Mouse (Mus musculus): Measurements from ENCODE around the gene Psmc5.

Gene Psmc5

DNA sequence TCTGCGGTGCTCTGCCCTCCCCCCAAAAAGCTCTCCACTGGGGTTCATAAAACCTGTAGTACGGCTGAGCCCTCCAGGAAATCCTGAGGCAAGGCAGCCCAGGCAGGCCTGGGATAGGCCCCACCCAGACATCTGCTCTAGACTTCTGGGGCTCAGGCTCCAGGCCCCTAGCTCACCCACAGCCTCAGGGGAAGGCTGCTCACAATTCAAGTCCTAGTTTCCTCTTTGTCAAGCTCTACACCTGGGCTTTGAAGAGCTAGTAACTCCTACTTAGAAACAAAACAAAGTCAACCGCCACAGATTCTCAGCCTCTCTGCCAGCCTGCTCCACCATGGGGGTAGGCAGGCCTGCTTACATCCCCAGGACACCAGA is 13.1 kb downstream of the Psmc5 start:
- DNase-seq (ENCODE audit: inconsistent ontology term) = no peak

DNA sequence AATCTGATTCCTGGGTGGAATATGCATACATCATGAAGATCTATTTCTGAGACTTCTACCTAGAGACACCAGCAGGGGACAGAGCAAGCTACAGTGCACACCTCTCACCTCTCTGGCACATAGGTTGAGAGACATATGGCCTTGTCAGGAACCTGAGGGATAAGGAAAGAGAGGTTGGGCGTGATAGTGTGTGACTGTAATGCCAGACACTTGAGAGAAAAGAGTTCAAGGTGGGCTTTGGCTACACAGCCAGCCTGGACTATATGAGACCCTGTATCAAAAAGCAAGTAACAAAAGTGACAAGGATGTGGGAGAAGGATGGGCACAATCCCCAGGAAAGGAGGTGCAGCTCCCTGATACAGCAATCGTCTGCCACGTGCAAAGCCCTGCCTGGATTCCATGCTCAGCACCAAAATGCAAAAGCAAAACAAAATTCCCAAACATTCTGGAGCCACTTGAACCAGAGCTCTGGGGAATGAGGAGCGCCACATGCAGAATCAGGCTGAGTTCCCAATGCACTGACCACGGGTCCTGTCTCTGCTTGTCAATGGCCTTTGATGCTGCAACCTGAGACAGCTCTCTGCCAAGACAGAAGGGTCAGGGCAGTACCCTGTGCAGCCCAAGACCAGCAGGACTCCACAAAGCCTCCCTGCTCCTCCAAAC is 15.3 kb downstream of the Psmc5 start:
- no peak for DNase-seq (ENCODE audit: inconsistent ontology term)

DNA sequence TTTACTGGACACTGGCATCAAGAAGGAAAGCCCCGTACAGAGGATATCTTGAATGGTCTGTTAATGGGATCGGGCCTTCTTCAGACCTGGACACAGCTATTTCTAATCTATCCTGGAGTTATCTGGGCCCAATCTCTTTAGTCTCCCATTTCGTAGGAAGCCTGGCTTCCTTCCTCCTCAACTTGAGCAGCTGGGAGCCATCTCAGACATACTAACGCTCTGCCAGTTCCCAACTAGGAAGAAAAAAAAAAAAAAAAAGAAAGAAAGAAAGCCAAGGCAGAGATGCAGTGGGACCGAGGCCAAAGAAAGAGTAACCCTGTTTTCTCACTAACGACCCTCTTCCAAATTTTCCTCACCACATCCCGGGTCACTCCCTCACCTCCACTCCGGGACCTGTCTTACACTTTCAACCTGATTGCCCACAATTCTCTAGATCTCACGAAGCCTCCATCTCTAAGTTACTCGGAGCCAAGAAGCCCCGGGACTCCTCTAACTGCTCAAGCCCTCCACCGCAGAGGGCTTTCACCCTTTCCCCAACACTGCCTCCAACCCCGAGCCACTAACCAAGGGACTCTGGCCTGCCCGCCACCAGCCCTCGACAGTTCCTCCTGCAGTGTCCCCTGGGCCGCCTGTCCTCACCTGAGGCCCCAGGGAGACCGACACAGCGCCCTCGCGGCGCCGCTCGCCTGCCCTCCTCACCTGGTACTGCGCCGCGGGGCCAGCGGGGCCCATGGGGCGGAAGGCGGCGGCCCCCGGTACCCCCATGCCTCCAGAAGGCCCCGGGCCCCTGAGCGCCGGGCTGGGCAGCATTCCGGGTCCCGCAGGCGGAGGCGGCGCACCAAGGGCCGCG is 16.1 kb downstream of the Psmc5 start:
- peak; percentile 42 for DNase-seq (ENCODE audit: inconsistent ontology term)

DNA sequence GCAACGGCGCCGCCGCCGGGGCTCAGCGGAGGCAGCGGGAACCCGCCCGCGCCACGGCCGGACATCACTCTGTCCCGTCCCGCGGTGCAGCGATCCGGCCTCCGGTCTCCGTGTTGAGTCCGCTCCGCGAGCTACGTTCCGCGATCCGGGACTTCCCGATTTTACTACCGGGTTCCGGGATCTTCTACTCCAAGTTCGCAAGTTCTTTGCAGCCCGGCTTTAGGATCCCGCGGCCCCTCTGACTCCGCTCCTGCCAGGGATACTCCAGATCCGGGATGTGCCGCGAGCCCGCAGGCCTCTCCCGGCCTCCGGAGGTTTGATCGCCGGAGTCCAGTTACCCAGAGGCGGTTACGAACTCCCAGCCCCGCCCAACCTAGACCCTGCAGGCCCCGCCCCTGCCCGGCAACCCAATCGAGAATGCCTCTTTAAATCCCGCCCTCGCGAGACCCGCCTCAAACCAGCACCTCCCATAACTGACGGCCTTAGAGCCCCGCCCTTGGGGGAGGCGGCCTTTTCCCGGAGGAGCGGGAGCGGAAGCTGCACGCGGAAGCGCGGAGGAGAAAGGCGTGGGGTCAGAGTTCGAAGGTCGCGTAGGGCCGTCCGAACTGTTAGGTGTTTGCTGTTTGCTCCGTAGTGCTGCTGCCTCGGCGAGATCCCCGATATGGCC is 16.8 kb downstream of the Psmc5 start, which contains the start of gene Smarcd2:
Gene Smarcd2 (minus strand): TSS at position 329 of the 667 bp plus-strand sequence.
- peak; percentile 99 for DNase-seq (ENCODE audit: inconsistent ontology term)

DNA sequence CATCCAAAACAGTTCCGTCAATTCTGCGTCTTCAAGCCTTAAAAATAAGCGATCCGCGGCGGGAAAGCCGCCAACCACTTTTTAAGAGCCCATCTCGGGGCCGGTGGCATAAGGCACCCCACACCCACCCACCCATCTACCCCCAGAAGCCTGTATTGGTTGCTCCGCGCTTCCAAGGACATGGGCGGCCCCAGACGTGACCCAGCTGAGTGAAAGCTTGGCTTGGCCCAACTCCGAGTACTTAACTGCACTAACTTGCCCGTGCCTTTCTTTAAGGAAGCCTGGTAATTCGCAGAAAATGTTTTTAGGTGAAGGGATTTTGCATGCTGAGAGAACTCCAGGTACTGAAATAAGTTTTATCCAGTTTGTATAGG is 17.3 kb downstream of the Psmc5 start:
- DNase-seq (ENCODE audit: inconsistent ontology term) = no peak

DNA sequence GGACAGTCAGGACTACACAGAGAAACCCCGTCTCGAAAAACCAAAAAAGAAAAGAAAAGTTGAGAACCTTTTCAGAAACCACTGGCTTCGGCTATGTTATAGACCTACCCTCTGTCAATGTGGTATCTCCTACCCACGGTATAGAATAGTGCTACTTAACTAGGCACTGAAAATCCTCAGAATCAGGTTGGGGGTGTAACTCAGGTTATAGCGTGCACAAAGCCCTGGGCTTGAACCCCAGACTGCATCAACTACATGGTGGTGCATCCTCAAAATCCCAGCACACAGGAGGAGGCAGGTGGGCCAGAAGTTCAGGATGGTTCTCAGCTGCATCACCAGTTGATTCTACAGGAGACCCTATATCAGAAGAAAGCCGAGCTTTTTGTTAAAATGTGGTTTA is 17.9 kb downstream of the Psmc5 start:
- DNase-seq (ENCODE audit: inconsistent ontology term) = no peak

DNA sequence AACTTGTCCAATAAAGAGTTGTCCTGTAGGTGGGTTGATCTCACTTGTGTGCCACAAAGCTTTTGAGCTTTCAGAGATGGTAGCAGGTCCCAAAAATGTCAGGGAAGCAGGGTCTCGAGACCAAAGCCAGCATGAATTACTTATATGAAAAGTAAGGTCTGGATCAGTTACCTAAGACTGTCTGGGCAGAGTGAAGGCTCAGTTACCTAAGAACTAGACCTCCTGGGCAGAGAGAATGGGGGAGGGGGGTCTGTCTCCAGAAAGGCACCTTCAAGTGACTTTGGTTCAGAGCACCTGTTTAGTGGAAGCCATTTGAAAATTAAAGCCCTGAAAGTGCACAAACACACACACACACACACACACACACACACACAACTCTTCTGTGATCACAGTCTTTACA is 18.4 kb downstream of the Psmc5 start:
- no peak for DNase-seq (ENCODE audit: inconsistent ontology term)

DNA sequence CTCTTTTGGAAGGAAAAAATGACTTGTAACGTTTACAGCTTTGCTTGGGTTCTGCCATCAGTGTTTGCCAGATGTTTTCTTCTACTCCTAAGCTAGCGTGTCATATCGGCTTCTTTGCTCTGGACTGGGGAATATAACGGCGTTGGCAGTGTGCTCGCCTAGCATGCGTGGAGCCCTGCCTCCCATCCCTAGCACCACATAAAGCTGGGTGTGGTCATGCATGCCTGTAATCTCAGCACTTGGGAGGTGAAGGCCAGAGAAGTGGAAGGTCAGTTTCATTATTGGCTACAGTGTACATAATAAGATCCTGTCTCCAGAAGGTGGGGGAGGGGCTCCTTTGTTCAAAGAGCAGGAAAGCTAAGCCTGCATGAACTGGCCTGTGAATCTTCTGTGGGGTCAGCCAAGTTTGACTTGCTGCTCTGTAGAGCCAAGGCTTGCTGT is 19.0 kb downstream of the Psmc5 start:
- DNase-seq (ENCODE audit: inconsistent ontology term) = no peak

DNA sequence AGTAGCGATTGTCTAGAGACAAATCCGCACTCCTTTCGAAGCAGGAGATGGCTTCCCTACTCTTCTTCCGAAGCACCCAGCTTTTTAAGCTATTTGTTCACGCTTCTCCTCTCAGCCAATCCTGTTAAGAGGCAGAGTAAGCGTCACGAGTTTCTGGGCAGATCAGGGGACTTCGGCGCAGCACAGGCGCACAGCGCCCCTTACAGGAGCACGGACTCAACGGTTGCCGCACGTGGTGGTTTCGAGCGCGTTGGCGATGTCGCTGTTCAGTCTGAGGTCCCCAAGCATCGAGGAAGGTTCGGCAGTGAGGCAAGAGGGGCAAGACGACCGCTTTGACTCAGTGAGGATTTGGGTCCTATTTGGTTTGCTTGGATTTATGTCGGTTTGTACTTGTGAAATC is 20.5 kb downstream of the Psmc5 start, which contains the start of gene Tcam1:
Gene Tcam1 (plus strand): TSS at position 219 of the 400 bp plus-strand sequence.
- DNase-seq (ENCODE audit: inconsistent ontology term) = peak; percentile 83

DNA sequence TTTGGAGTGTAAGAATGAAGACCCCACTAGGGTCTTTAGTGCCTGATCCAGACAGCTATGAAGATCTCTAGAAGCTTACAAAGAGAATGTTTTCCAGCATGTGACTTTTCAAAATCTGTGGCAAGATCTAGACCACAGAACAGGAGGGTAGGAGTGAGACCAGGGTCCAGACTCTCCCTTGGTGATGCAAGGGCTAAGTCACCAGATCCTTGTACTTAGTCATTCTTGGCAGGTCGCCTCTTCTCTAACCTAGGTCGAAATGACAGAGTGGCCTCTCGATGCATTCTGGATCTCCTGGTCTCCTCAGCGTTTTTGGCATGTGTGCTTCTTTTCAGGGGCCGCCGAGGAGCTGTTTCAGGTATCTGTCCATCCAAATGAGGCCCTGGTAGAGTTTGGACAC is 26.5 kb downstream of the Psmc5 start:
- DNase-seq (ENCODE audit: inconsistent ontology term) = no peak

DNA sequence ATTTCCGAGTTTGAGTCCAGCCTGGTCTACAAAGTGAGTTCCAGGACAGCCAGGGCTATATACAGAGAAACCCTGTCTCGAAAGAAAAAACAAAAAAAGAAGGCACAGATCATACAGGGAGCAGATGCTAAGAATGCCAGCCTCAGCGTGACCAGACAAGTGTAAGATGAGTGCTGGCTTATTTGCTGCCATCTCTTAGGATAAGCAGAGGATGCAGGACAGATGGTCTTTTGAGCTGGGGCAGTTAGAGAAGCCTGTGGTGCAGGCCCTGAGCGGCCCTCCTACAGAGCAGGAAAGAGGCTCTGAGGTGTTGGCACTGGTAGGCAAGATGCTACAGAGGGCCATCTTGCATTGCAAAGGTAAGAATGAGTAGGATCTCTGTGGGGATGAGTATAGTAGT is 27.4 kb downstream of the Psmc5 start:
- no peak for DNase-seq (ENCODE audit: inconsistent ontology term)

DNA sequence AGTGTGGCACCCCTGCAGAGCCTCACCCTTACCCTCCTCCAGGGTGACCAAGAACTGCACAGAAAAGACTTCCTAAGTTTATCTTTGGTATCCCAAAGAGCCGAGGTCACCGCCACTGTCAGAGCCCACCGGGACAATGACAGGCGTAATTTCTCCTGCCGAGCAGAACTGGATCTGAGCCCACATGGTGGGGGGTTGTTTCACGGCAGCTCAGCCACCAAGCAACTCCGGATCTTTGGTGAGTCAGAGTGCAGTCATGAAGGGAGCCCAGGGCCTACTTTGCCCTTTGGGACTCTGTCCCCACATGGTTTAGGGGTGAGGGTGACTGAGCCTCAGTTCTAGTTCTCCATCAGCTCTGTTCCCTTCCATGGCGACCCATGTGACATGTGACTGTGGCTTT is 28.2 kb downstream of the Psmc5 start:
- DNase-seq (ENCODE audit: inconsistent ontology term) = no peak

DNA sequence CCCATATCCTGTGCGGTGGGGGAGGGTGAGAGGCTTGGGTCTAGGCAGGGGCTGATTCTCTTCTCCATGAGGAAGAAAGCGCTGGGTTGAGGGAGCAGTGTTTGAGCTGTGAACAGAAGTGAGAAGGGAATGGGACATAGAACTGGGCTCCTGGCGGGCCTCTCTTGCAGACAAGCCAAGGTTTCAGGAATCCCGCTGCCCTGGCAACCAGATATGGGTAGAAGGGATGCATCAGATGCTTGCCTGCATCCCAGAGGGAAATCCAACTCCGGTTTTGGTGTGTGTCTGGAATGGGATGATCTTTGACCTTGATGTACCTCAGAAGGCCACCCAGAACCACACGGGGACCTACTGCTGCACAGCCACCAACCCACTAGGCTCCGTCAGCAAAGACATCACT is 30.3 kb downstream of the Psmc5 start:
- DNase-seq (ENCODE audit: inconsistent ontology term) = no peak

DNA sequence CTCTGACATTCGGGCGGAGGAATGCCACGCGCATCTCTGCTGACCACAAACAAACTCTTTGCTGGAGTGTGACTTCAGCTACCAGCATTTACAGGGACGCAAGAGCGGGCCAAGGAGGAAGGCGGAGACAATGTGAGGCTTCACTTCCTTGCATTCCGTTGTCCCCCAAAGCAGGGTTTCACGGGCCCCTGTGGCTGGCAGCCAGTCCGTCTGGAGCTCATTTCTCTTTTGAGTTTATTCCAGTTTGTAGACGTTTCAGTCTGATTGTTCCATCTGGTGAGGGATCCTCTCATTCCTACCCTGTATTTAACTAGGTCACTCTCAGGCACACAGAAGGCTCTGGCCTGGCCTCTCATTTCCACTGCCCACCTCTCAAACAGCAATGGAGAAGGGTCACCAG is 31.0 kb downstream of the Psmc5 start:
- peak; percentile 74 for DNase-seq (ENCODE audit: inconsistent ontology term)

DNA sequence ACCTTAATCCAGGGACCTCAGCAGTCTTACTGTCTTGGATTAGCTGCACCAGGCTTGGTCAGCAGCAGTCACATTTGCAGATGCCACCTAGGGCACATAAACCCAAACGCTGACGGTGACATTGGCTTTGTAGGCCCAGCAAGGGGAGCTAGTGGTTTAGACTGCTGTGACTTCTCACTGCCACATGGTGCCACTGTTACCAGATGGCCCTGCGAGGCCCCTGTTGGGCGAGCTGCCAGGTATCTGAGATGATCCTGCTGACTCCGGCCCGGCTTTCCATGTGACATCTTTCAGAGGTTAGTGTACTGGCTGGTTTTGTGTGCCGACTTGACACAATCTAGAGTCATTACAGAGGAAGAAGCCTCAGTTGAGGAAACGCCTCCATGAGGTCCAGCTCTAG is 33.4 kb downstream of the Psmc5 start:
- peak; percentile 67 for DNase-seq (ENCODE audit: inconsistent ontology term)

DNA sequence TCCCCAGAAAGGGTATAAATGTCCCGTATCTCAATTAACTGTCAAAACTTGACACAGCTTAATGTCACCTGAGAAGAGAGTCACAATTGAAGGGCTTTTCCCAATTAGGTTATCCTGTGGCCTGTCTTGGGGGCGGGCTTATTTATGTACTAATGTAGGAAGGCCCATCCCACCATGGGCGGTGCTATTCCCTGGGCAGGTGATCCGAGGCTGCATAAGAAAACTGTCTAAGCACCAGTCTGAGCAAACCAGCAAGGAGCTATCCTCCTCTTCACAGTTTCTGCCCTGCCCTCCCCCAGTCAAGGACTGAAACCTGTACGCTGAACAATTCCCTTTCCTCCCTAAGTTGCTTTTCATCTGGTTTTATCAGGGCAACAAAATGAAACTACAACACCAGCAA is 34.4 kb downstream of the Psmc5 start:
- no peak for DNase-seq (ENCODE audit: inconsistent ontology term)

DNA sequence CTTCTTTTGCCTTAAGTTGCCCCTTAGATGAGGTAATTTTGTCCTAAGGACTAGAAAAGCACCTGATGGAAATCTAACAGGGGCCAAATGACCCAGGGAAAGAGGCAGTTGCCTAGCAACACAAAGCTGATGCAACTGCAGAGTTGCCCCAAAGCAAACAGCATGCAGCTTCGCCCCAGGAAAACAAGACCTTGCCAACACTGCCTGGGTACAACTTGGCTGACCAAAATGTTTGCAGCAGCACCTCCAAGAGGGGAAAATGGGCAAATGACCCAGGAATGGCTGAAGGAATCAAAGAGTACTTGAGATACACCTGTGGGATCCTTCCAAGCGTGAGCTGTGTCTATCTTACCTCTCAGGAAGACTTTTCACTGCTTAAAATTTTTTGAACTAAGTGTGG is 35.9 kb downstream of the Psmc5 start:
- no peak for DNase-seq (ENCODE audit: inconsistent ontology term)

DNA sequence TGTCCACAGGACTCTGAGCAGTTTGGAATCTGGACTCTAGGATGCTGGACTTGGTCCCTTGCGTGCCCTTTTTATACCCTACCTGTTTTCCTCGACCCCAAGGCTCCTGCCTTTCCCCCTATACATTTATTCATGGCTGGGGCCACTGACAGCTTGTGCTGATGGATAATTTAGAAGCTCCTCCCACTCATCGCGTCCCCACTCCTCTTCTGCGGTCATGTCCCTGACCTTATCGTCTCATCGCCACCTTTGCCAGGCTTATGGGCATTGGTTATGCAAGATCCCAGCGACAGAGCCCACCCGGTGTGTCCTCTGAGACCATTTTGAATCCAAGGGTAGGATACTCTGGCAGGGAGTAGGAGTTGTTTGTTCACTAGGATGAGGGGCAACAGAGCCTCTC is 45.8 kb downstream of the Psmc5 start, which contains the start of gene Gh:
Gene Gh (minus strand): TSS at position 101 of the 400 bp plus-strand sequence.
- DNase-seq (ENCODE audit: inconsistent ontology term) = no peak

DNA sequence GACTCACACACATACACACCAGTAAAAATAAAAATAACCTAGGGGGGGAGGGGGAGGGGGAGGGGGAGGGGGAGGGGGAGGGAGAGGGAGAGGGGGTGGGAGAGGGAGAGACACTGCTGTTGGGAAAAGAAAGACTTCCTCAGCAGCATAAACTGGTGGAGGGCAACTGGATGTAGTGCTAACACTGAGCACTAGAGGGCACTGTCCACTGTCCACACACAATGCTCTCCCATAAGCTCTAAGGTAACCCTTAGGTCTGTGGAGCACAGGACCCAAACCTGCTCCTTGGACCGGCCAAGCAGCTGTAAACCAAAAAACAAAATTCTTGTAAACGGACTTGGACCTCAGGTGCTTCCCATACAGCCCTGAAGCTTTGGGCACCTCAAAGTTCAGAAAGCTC is 46.7 kb downstream of the Psmc5 start:
- peak; percentile 51 for DNase-seq (ENCODE audit: inconsistent ontology term)

DNA sequence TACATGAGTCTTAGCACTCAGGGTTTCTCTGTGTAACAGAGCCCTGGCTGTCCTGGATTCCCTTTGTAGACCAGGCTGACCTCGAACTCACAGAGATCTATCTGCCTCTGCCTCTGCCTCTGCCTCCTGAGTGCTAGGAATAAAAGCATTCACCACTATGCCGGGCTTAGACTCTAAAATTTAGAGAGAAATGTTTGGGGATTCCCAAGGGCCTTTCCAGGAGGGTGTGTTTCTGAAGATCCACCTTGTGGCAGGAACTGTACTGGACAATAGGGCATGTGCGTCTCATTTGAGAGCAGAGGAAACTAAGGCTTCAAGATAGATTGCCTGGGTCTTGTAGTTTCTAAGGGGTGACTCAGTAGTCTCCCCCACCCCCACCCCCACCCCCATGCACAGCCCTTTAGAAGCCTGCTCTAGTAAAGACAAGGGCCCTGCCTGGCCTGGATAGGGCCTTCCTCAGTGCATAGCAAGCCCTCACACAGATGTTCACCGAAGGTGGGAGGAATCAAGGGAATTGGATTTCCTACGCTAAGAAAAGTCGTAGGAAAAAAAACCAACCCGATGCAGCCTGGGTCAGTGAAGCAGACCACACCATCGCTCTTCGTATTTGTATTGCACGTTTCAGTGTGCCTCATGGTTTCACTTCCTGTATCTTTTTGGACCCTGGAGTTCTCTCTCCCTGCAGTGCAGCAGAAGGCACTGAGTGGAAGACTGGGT is 49.6 kb downstream of the Psmc5 start:
- no peak for DNase-seq (ENCODE audit: inconsistent ontology term)

DNA sequence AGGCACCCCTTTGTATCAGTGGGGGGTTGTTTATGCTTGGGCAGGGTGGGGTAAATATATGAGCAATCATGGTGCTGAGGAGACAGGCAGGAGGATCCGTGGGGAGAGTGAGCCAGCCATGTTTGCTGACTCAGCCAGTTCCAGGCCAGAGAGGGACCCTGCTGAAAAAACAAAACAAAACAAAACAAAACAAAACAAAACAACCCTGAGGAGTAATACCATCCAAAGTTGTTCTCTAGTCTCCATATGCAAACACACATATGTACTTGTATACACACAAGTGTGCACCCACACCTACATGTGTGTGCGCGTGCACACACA is 50.1 kb downstream of the Psmc5 start:
- no peak for DNase-seq (ENCODE audit: inconsistent ontology term)

DNA sequence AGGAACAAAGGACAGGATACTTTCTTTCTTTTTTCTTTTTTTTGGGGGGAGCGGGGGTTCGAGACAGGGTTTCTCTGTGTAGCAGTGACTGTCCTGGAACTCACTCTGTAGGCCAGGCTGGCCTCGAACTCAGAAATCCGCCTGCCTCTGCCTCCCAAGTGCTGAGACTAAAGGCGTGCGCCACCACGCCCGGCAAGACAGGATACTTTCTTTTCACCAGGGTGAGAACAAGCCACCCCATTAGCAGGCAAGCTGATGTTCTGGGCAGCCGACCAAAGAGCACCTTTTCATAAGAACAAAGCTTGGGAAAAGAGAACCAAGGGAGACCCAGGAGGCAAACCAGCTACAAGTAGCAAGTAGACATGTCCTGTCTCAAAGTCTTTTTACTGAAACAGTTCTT is 50.8 kb downstream of the Psmc5 start:
- no peak for DNase-seq (ENCODE audit: inconsistent ontology term)

All from Muller cell, postnatal 12 days (primary cell).